Mouse (Mus musculus) megakaryocyte progenitor cell, adult 5-6 weeks (primary cell): ENCODE measurements around the gene Tax1bp1. TPM values are rescaled to one million over a fixed set of nuclear protein-coding genes. Genes with fewer than 3 reads are reported as not detected.
A peak's percentile ranks its signal among the peaks of the same experiment; 100 is the strongest.

Experiments used
- ATAC-seq: replicated peaks from 2 replicates; pipeline ENCODE4 v1.8.0; 2016; ENCODE audit warnings: mild to moderate bottlenecking, moderate TSS enrichment, inconsistent platforms; ENCODE audit not compliant: poor library complexity
- total RNA-seq, 2 experiments: library from RNA; stranded (forward) in 1 of 2; stranded (reverse) in 1 of 2; fragments of 157-497, 149-512 nt in 1 of 2; fragments of 200-1000 nt in 1 of 2; gene quantifications; 2 replicates each; pipeline versions ENCODE4 v1.2.3 to v1.2.4; 2015 to 2017

Tax1bp1 gene
- total RNA-seq, 2 experiments from 2014 or later: 219 to 295 TPM

GRCm38 (mm10) chr6:52795029-52795841, 81.7 kb downstream of the Tax1bp1 start:
- ATAC-seq: no peak

DNA sequence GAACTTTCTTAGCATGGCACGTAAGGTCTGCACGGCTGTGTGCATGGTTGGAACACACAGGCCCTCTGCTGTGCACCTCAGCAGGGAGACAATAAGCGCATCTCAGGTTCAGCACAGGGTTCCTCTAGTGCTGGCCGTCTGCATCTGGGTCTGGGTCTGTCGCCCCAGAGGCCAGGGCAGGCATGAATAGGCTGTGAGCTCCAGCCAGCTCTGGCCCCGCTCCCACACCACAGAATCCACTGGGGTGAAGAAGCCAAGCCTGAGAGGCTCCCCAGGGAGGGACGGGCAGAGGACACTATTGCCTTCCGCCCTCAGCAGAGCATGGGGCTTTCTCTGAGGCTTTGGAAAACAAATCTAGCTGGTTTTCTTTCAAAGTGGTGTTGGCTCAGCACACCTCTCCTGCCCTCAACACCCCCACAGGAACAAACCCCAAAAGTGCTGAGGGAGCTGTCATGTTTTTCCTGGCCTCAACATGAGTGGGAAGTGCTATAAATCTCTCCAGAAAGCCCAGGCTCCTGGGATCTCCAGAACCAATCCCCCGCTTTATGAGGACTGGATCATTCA, 82.6 kb downstream of the Tax1bp1 start:
- ATAC-seq: no peak

DNA sequence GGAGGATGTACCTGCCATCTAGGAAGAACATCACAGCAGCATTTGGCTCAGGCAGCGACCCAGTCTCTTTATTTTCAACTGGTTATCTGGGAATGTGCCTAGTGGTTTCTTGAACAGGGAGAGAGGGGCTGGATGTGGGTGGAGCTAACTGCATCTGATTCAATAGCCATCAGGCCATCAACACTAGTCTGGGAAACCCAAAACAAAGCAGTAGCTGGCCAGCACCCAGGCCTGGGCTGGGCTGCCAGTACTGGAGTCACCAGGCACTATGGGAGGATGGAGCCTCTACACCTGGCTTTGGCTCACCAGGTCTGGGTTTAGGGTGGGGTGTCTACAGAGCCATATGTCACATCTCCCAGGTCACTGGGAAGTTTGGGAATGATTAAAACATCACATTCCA, 83.2 kb downstream of the Tax1bp1 start:
- ATAC-seq: no peak

GRCm38 (mm10) chr6:52797252-52797800, 83.8 kb downstream of the Tax1bp1 start:
- no peak for ATAC-seq

DNA sequence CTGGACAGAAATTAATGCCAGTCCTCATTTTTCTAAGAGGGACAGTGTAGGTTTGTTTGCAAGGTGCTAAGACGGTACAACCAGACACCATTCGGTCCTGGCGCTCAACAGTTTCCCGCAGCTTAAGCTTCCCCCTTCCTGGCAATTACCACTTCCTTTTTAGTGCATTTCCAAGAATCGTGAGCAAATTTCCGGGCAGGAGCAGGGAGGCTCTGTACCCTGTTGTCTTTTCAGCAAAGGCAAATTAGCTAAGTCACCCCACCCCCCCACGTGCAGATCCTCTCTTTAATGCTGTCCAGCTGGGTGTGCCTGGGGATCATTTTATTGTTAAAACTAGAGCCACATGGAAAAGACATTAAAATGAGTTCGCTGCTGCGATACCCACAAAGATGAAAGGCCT, 88.7 kb downstream of the Tax1bp1 start:
- peak; percentile 55 for ATAC-seq

DNA sequence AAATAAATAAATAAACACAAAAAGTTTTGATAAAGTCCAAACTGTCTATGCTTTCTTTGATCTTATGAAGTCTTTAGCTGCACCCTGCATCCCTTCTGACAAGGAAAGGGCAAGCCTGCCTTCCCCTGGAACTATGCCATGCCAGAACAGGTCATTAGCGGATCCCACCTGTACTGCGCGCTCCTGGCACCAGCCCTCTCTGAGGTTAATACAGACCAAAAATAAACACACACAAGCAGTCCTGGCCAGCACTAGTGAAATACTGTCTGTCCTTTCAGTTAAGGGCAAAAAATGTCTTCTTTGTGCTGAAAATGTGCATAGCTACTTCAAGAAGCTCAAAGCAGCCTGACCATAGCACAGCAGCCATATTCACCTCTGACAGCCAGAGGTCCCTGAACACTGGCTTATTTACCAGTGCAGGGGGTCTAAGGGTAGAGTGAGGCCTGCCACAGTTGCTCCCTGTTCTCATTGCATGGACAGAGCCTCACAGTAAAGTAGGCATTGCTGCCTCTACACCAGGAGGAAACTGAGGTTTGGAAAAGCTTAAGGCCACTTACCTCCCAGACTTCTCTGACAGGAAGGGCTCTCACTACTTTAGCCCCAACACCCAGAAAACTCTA, 91.8 kb downstream of the Tax1bp1 start:
- ATAC-seq: no peak

Other genes starting within 250 kb of the Tax1bp1 start
- gene Hibadh, start 73.3 kb upstream of the Tax1bp1 start, total RNA-seq (2015): 74.8 and 97.5 TPM in 2 replicates
- 51.1 and 57.8 TPM in 2 replicates for gene Hibadh, start 73.3 kb upstream of the Tax1bp1 start, total RNA-seq (2017)